Mouse (Mus musculus) lung, adult 2 months (tissue): ENCODE results near the gene Hs6st2. TPM values are rescaled to one million over a fixed set of nuclear protein-coding genes. Genes with fewer than 3 reads are reported as not detected.
A peak's percentile ranks its signal among the peaks of the same experiment; 100 is the strongest.

Experiments used
- DNase-seq: peaks from one replicate; pipeline ENCODE4 v3.0.0; 2022
- H3K4me1 ChIP-seq: fragments of 200-500 bp; 2 replicates; pipeline ENCODE4 v1.6.1; 2011; ENCODE audit warnings: low read length; ENCODE audit not compliant: control insufficient read depth, insufficient read depth
- H3K4me3 ChIP-seq: fragments of 200-500 bp; replicated peaks from 2 replicates; pipeline ENCODE3; 2011; ENCODE audit warnings: low read depth, mild to moderate bottlenecking, control low read depth, low read length; ENCODE audit errors: extremely low read depth
- CTCF ChIP-seq: fragments of 200-500 bp; IDR thresholded peaks from 2 replicates; pipeline ENCODE4 v1.5.1; 2011; ENCODE audit warnings: mild to moderate bottlenecking, low read length, control low read depth; ENCODE audit not compliant: insufficient read depth
- POLR2A ChIP-seq: fragments of 200-500 bp; IDR thresholded peaks from 2 replicates; pipeline ENCODE4 v1.6.1; 2011; ENCODE audit warnings: low read depth, mild to moderate bottlenecking, control low read depth, low read length, borderline replicate concordance; ENCODE audit errors: extremely low read depth
- WGBS: fragments of 180-500 bp; shearing (Covaris S2); methylation state at CpG from one replicate; pipeline ENCODE4 v1.1.7; 2018; 5-methylcytosine and 5-hydroxymethylcytosine counted together
- polyA plus RNA-seq: library from polyadenylated mRNA; depleted of rRNA; stranded (reverse); fragments of >200 nt; gene quantifications from 2 replicates; pipeline ENCODE4 v1.2.3, GENCODE M21; 2012; rRNA removed

Gene Hs6st2
- polyA plus RNA-seq, 1 experiment = 2.3 TPM

DNA sequence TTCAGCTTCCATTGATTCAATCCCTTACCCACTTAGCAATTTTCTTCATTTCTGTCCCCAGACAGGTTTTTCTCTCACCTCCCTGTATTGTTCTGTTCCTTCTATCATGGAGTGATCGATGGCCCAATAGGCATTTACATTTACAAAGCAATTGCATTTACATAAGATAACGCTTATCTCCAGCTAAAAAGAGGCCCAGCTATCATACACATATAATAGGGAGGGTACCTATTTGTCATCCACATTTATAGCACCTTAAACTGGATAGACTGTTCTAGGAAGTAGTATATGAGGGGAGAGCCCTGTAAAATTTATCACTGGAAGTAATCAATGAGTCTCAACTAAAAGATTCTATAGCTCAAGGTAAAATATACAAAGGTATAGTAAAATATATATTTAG lies 271.4 kb downstream of the Hs6st2 start:
- TF ChIP-seq POLR2A (no peak), CTCF (no peak)
- Histone ChIP-seq H3K4me1 (no peaks in the 10 kb centered on the region), H3K4me3 (no peak overlapping the region)
- DNase-seq = no peak
- 74% methylated on average over 2 of the region's 2 CpGs for WGBS

DNA sequence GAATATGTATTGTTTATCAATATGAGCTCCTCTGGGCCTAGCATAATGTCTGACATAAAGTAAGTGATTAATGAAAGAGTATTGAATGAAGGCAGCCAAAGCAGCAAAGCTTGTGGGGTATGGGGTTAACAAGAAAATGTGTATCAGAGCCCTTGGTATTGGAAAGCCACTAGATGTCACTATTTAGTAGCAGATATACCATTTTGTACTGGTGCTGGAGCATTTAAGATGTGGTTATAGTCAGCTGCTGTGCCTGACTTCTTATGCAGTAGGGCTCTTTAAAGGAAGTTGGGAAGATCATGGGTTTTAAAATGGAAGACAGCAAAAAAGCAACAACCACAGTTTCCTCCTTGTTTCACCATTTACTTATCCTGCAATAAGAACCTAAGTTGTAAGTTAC lies 284.2 kb downstream of the Hs6st2 start:
- DNase-seq = no peak
- Histone ChIP-seq H3K4me1 (no peaks in the 10 kb centered on the region), H3K4me3 (no peak overlapping the region)
- TF ChIP-seq CTCF = no peak
- no peak for TF ChIP-seq POLR2A

- no peak overlapping the region for H3K4me3 ChIP-seq
- TF ChIP-seq CTCF (no peak), POLR2A (no peak)
- WGBS = 16% methylated on average over 5 of the region's 5 CpGs
- H3K4me1 ChIP-seq = peaks cover 2% of the 10 kb centered on the region; the same call in 1 of the 2 replicates
- DNase-seq = peak; percentile 61
These were observed 307.0 kb downstream of the Hs6st2 start for GRCm38 (mm10) chrX:51374670-51375069.

GRCm38 (mm10) chrX:51372477-51373239 lies 309.0 kb downstream of the Hs6st2 start:
- 32% methylated on average over 5 of the region's 5 CpGs for WGBS
- H3K4me3 ChIP-seq = no peak overlapping the region
- H3K4me1 ChIP-seq = peaks cover 2% of the 10 kb centered on the region; the same call in 1 of the 2 replicates
- peak; percentile 9 for DNase-seq
- TF ChIP-seq CTCF (peak; percentile 55), POLR2A (no peak)

DNA sequence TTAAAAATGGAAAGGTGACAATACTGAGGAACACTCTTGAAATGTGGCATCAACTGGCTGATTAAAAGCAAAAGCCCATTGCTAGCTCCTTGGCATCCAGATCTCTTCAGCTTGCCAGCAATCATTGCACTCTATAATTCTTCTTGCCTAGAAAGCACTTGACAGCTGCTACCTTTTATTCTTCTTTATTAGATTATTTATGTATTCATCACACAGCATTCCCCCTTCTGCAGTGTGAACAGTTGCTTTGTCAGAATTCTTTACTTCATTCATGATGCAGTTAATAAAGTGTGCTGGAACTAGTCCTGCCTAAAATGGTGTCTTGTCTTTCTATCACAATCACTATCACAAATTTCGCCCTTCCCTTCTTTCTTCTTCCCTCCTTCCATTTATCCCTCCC lies 332.0 kb downstream of the Hs6st2 start:
- no peak overlapping the region for H3K4me3 ChIP-seq
- no peaks in the 10 kb centered on the region for H3K4me1 ChIP-seq
- DNase-seq = no peak
- TF ChIP-seq CTCF = no peak
- TF ChIP-seq POLR2A = no peak
- WGBS = 70% methylated on average over 1 of the region's 1 CpGs

GRCm38 (mm10) chrX:51343595-51343994 lies 338.1 kb downstream of the Hs6st2 start:
- DNase-seq = no peak
- TF ChIP-seq CTCF (no peak), POLR2A (no peak)
- Histone ChIP-seq H3K4me1 (no peaks in the 10 kb centered on the region), H3K4me3 (no peak overlapping the region)
- 58% methylated on average over 3 of the region's 3 CpGs for WGBS

Other genes starting within 250 kb of the Hs6st2 start
- gene Usp26, start 119.4 kb upstream of the Hs6st2 start, polyA plus RNA-seq = not detected in 2 replicates